Mouse (Mus musculus) ES-E14 (cell line): Measurements from ENCODE around the gene Slain2. TPM values are rescaled to one million over a fixed set of nuclear protein-coding genes. Genes with fewer than 3 reads are reported as not detected.

Source experiments
- DNase-seq: peaks from one replicate; pipeline ENCODE4 v3.0.0-alpha.2; 2013; ENCODE audit warnings: low read depth, low spot score
- H3K27ac ChIP-seq: 2 replicates; pipeline ENCODE4 v1.5.1; 2012; ENCODE audit warnings: low read depth, mild to moderate bottlenecking, low read length, moderate library complexity, mixed read lengths; ENCODE audit not compliant: poor library complexity, insufficient read depth, severe bottlenecking
- H3K36me3 ChIP-seq: 2 replicates; pipeline ENCODE4 v1.6.1; 2012; ENCODE audit warnings: mild to moderate bottlenecking, low read length, moderate library complexity, mixed read lengths; ENCODE audit not compliant: control insufficient read depth, poor library complexity, insufficient read depth, severe bottlenecking
- H3K4me1 ChIP-seq, 2 experiments: fragments of 150-350 bp in 1 of 2; sonication (generic) in 1 of 2; 2 replicates each; pipeline ENCODE4 v1.6.1; 2012; ENCODE audit warnings: low read length in 2 of 2, mild to moderate bottlenecking in 1 of 2, mixed read lengths in 1 of 2; ENCODE audit not compliant: control insufficient read depth in 2 of 2, insufficient read depth in 2 of 2, poor library complexity in 1 of 2
- H3K4me3 ChIP-seq, 2 experiments: fragments of 150-350 bp in 1 of 2; sonication (generic) in 1 of 2; 2 replicates each; pipeline ENCODE4 v1.5.1; 2012; ENCODE audit warnings: low read length in 2 of 2, low read depth in 1 of 2, mild to moderate bottlenecking in 1 of 2, mixed read lengths in 1 of 2; ENCODE audit not compliant: insufficient read depth in 1 of 2, poor library complexity in 1 of 2, severe bottlenecking in 1 of 2
- H3K9ac ChIP-seq: 2 replicates; pipeline ENCODE4 v1.6.1; 2012; ENCODE audit warnings: low read depth, mild to moderate bottlenecking, low read length, mixed read lengths; ENCODE audit not compliant: poor library complexity, insufficient read depth, severe bottlenecking
- H3K9me3 ChIP-seq: fragments of 150-350 bp; sonication (generic); 2 replicates; pipeline ENCODE4 v1.6.1; 2012; ENCODE audit warnings: low read depth, mild to moderate bottlenecking, low read length; ENCODE audit not compliant: control insufficient read depth, insufficient read depth
- CHD2 ChIP-seq: IDR thresholded peaks from 2 replicates; pipeline ENCODE4 v1.6.1; 2014; ENCODE audit warnings: mild to moderate bottlenecking, low read depth, low read length, inconsistent platforms
- HCFC1 ChIP-seq: IDR thresholded peaks from 2 replicates; pipeline ENCODE4 v1.6.1; 2012; ENCODE audit warnings: low read length, inconsistent platforms, borderline replicate concordance; ENCODE audit not compliant: insufficient read depth
- MAFK ChIP-seq: IDR thresholded peaks from 2 replicates; pipeline ENCODE4 v1.6.1; 2014; ENCODE audit warnings: mild to moderate bottlenecking, low read depth, low read length, inconsistent platforms; ENCODE audit not compliant: insufficient read depth
- ZC3H11A ChIP-seq: IDR thresholded peaks from 2 replicates; pipeline ENCODE4 v1.6.1; 2012; ENCODE audit warnings: low read depth, mild to moderate bottlenecking, inconsistent platforms, low read length, borderline replicate concordance
- ZNF384 ChIP-seq: IDR thresholded peaks from 2 replicates; pipeline ENCODE4 v1.6.1; 2012; ENCODE audit warnings: low read depth, low read length, inconsistent platforms
- in situ Hi-C, 2 experiments: fragments of 600-800 bp; cut with MboI; formaldehyde crosslinking; loops; one replicate each; pipeline ENCODE4 v1.15.1; 2025; ENCODE audit warnings: low sequenced_read_pairs in 2 of 2, inconsistent platforms in 1 of 2; ENCODE audit not compliant: unreplicated experiment in 2 of 2
- total RNA-seq: library from RNA; depleted of rRNA; stranded (reverse); fragments of 300-350 nt; gene quantifications from 2 replicates; pipeline ENCODE4 v1.2.3, GENCODE M21; 2012; rRNA removed

The Slain2 gene
- total RNA-seq, 1 experiment: 24.5 TPM

- Histone ChIP-seq H3K27ac (no peak overlapping the region), H3K36me3 (no peaks in the 10 kb centered on the region), H3K4me1 (no peaks in the 10 kb centered on the region), H3K9ac (no peak overlapping the region), H3K9me3 (no peaks in the 10 kb centered on the region), H3K4me3 (no peak overlapping the region)
- no peak for DNase-seq
- TF ChIP-seq MAFK (no peak), ZNF384 (no peak), HCFC1 (no peak), ZC3H11A (no peak), CHD2 (no peak)
- in situ Hi-C loops: no loop called here
Measured at GRCm38 (mm10) chr5:73014745-73015144, 100.6 kb downstream of the Slain2 start.

GRCm38 (mm10) chr5:73023801-73024200, 109.7 kb downstream of the Slain2 start:
- TF ChIP-seq MAFK (no peak), HCFC1 (no peak), ZC3H11A (no peak), ZNF384 (no peak), CHD2 (no peak)
- Histone ChIP-seq H3K4me3 (no peak overlapping the region), H3K9me3 (no peaks in the 10 kb centered on the region), H3K9ac (no peak overlapping the region), H3K27ac (no peak overlapping the region), H3K36me3 (no peaks in the 10 kb centered on the region; the same call in none of the 2 replicates), H3K4me1 (no peaks in the 10 kb centered on the region)
- in situ Hi-C loops: no loop called here
- no peak for DNase-seq

Other genes starting within 250 kb of the Slain2 start
- 0.09 TPM in 1 of 2 replicates, not detected in the other for gene Txk, start 161.5 kb upstream of the Slain2 start, total RNA-seq
- 2.1 and 4.7 TPM in 2 replicates for gene Tec, start 45.8 kb upstream of the Slain2 start, total RNA-seq
- gene Gm10135, start 60.4 kb downstream of the Slain2 start, total RNA-seq: not detected in 2 replicates
- gene Slc10a4, start 92.6 kb downstream of the Slain2 start, total RNA-seq: 0.45 and 0.53 TPM in 2 replicates